Mouse (Mus musculus) forebrain, postnatal 0 days (tissue): Measurements from ENCODE around the gene Ntn4. TPM values are rescaled to one million over a fixed set of nuclear protein-coding genes. Genes with fewer than 3 reads are reported as not detected.

Experiments
- ATAC-seq: fragments of 200-750 bp; cut with Nextera tagmentation; 2 replicates; pipeline ENCODE4 v1.8.0; 2017; ENCODE audit warnings: mild to moderate bottlenecking, moderate library complexity
- DNase-seq: peaks from one replicate; pipeline ENCODE4 v3.0.0-alpha.2; 2015
- H3K27ac ChIP-seq: fragments of 300-500 bp; sonication (generic); 2 replicates; pipeline ENCODE4 v1.5.1; 2014; ENCODE audit warnings: low read depth, mild to moderate bottlenecking, antibody characterized with exemption, low read length, moderate library complexity, mixed read lengths
- H3K27me3 ChIP-seq: fragments of 300-500 bp; sonication (generic); 2 replicates; pipeline ENCODE4 v1.6.1; 2014; ENCODE audit warnings: mild to moderate bottlenecking, low read length, mixed read lengths; ENCODE audit not compliant: insufficient read depth
- H3K36me3 ChIP-seq: fragments of 300-500 bp; sonication (generic); 2 replicates; pipeline ENCODE4 v1.6.1; 2014; ENCODE audit warnings: mild to moderate bottlenecking, moderate library complexity; ENCODE audit not compliant: insufficient read depth
- H3K4me1 ChIP-seq: fragments of 300-500 bp; sonication (generic); 2 replicates; pipeline ENCODE4 v1.6.1; 2014; ENCODE audit warnings: antibody characterized with exemption; ENCODE audit not compliant: insufficient read depth
- H3K4me2 ChIP-seq: fragments of 300-500 bp; sonication (generic); 2 replicates; pipeline ENCODE4 v1.6.1; 2014; ENCODE audit warnings: low read depth, mild to moderate bottlenecking, moderate library complexity
- H3K4me3 ChIP-seq: fragments of 300-500 bp; sonication (generic); 2 replicates; pipeline ENCODE4 v1.5.1; 2014; ENCODE audit warnings: low read depth, low read length, mixed read lengths
- H3K9ac ChIP-seq: fragments of 300-500 bp; sonication (generic); 2 replicates; pipeline ENCODE4 v1.6.1; 2014; ENCODE audit warnings: mild to moderate bottlenecking
- H3K9me3 ChIP-seq: fragments of 300-500 bp; sonication (generic); 2 replicates; pipeline ENCODE4 v1.6.1; 2016; ENCODE audit warnings: low read length
- CTCF ChIP-seq: sonication (generic); IDR thresholded peaks from 2 replicates; pipeline ENCODE4 v1.5.1; 2016; ENCODE audit warnings: antibody characterized with exemption, control low read depth, low read depth
- WGBS: fragments of 180-500 bp; shearing (Covaris S2); extraction: QIAGEN DNeasy Blood & Tissue Kit; methylation state at CpG from one replicate; pipeline ENCODE4 v1.1.7; 2014; 5-methylcytosine and 5-hydroxymethylcytosine counted together
- polyA plus RNA-seq: library from polyadenylated mRNA; unstranded; fragments of >200 nt; fragmentation: Nextera tagmentation; extraction: Ambion mirVana; gene quantifications from 2 replicates; pipeline ENCODE4 v1.2.1, GENCODE M21; 2015
- total RNA-seq: library from RNA; depleted of rRNA; stranded (reverse); fragments of >200 nt; gene quantifications from 2 replicates; pipeline ENCODE4 v1.2.3, GENCODE M21; 2014; rRNA removed

Gene Ntn4
- total and polyA plus RNA-seq, 2 experiments from 2014 or later = 1.2 to 6.1 TPM

DNA sequence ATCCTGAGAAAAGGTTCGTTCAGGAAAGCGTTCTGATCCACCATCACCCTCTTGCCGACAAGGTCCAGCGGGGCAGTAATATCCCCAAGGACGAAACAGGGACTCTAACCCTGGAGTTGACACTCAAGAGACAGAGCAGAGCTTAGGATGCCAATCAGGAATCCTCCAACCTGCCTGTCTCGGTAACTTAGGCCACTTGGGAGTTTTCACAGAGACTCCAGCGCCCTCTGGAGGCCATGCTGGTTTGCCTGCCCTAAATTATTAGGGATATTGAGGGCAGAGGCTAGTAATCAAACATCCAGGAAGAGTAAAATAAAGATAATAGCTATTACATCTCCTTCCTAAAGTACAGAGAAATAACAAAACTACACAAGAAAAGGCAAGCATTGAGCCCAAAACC lies 136.9 kb downstream of the Ntn4 start:
- ATAC-seq = no peak
- Histone ChIP-seq H3K27me3 (no peaks in the 10 kb centered on the region), H3K4me2 (no peak overlapping the region), H3K9me3 (no peaks in the 10 kb centered on the region), H3K9ac (no peak overlapping the region), H3K4me3 (no peak overlapping the region), H3K36me3 (no peaks in the 10 kb centered on the region), H3K4me1 (no peaks in the 10 kb centered on the region), H3K27ac (no peak overlapping the region)
- WGBS = 51% methylated on average over 7 of the region's 7 CpGs
- peak; percentile 56 for TF ChIP-seq CTCF
- no peak for DNase-seq

GRCm38 (mm10) chr10:93783216-93784013 lies 142.9 kb downstream of the Ntn4 start:
- Histone ChIP-seq H3K27me3 (no peaks in the 10 kb centered on the region), H3K4me3 (no peak overlapping the region), H3K27ac (no peak overlapping the region), H3K4me1 (no peaks in the 10 kb centered on the region), H3K4me2 (no peak overlapping the region), H3K36me3 (no peaks in the 10 kb centered on the region), H3K9me3 (no peaks in the 10 kb centered on the region), H3K9ac (no peak overlapping the region)
- 47% methylated on average over 15 of the region's 15 CpGs for WGBS
- TF ChIP-seq CTCF = no peak
- ATAC-seq (no peak), DNase-seq (no peak)

Other genes with a start within 250 kb of the Ntn4 start
- 55.7 and 67.6 TPM in 2 replicates for gene Lta4h, start 187.3 kb upstream of the Ntn4 start, total RNA-seq
- 72.6 and 88.0 TPM in 2 replicates for gene Lta4h, start 187.3 kb upstream of the Ntn4 start, polyA plus RNA-seq
- gene Hal, start 151.9 kb upstream of the Ntn4 start, total RNA-seq = 0.05 TPM in 1 of 2 replicates, not detected in the other
- 0.15 TPM in 1 of 2 replicates, not detected in the other for gene Hal, start 151.9 kb upstream of the Ntn4 start, polyA plus RNA-seq
- gene Amdhd1, start 100.6 kb upstream of the Ntn4 start, total RNA-seq = 0.14 and 0.85 TPM in 2 replicates
- gene Amdhd1, start 100.6 kb upstream of the Ntn4 start, polyA plus RNA-seq = 0.48 and 0.64 TPM in 2 replicates
- gene Ccdc38, start 100.0 kb upstream of the Ntn4 start, total RNA-seq = not detected in 2 replicates
- gene Ccdc38, start 100.0 kb upstream of the Ntn4 start, polyA plus RNA-seq = 0.39 and 0.41 TPM in 2 replicates
- 48.4 and 50.2 TPM in 2 replicates for gene Snrpf, start 51.0 kb upstream of the Ntn4 start, total RNA-seq
- 68.5 and 85.3 TPM in 2 replicates for gene Snrpf, start 51.0 kb upstream of the Ntn4 start, polyA plus RNA-seq
- gene Usp44, start 190.9 kb downstream of the Ntn4 start, total RNA-seq = 0.08 and 0.14 TPM in 2 replicates
- gene Usp44, start 190.9 kb downstream of the Ntn4 start, polyA plus RNA-seq = 0.05 and 0.08 TPM in 2 replicates